Mouse (Mus musculus) erythroblast, embryonic 14.5 days (primary cell): Measurements from ENCODE around the gene Cd3eap.

Experiments
- GATA1 ChIP-seq: IDR thresholded peaks from 2 replicates; pipeline ENCODE4 v1.6.1; 2012; ENCODE audit warnings: low read length, inconsistent platforms, mixed read lengths
- TAL1 ChIP-seq: IDR thresholded peaks from 3 replicates; pipeline ENCODE4 v1.6.1; 2012; ENCODE audit warnings: low read length, inconsistent platforms, mixed read lengths

GRCm38 (mm10) chr7:19369823-19370425, 10.6 kb upstream of the Cd3eap start:
- no peak for TF ChIP-seq GATA1
- TF ChIP-seq TAL1, result no peak
